Mouse (Mus musculus) CD4-positive, CD25-positive, alpha-beta regulatory T cell, adult 2 months (primary cell): Measurements from ENCODE around the gene Rnf44.

Experiments
- DNase-seq: peaks from one replicate; pipeline ENCODE4 v3.0.0-alpha.2; 2012; ENCODE audit warnings: low read depth, low spot score

The Rnf44 gene

GRCm38 (mm10) chr13:54686139-54687053 lies 7.3 kb downstream of the Rnf44 start:
- peak; percentile 26 for DNase-seq

DNA sequence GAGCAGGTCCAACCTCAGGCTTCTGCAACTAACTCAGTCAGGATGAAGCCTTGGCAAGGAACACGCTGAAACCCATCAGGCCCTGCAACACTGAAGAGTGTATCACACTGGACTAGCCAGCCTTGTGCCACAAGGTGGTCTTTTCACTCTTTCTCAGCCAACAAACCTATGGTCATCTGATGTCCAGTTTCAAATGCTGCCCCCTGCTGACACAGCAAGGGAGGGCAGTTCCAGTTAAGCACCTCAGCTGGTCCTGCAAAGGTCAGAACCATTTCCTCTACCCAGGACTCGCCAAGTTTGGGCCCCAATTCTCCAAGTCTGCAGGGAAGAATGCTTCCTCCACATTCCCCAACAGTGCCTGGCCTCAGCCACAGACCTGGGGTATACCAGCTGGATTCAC lies 8.5 kb downstream of the Rnf44 start:
- DNase-seq: no peak

DNA sequence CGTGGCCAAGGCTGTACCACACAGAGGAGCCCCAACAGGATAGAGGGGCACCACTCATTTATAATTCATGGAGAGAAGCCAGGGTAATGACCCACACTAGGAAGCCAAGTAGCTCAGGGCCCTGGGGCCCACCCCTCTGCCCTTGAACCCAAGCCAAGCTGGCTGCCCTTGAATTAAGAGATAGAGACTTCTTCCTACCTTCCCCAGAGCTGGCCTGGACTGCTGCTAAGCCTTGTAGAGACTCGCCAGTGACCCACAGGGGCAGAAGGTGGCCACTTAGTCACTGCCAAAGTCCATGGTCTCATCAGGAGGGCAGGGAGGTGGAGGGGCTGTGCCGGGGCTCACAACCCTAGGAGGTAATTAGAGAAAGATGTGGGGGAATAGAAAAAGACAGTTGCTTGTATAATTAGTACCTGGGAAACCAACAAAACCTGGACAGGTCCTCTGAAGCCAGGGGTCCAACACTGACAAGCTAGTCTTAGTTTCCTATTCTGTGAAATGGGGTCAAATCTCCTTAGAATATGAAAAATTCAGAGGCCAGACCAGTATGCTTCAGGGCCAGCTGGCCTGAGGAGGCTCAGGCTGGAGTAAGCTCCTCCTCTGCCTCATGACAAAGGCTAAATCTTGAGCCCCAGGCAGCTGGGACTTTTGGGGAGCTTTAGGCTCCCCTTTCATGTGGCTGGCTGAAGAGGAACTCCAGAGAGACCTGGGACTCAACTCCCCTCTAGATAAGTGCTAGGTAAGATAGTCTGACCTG lies 9.4 kb downstream of the Rnf44 start:
- no peak for DNase-seq

- DNase-seq: no peak
Measured at GRCm38 (mm10) chr13:54683301-54683700, 10.4 kb downstream of the Rnf44 start.

DNA sequence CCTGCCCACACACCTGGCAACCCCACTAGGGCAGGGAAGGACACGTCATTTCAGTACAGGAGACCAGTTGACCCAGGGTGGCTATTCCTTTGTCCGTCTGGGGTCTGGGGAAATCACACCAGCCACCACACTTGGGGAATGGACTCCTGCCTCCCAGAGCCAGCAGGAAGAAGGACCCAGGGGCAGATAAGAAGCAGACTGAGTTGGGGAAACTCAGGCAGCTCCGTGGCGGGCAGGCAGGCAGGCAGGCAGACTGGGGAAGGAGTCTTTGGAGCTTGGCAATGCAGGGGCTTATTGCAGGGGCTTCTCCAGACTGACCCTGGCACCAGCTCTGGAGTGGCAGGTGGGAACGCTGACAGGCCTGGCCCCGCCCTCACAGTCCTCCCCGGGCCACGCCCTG lies 12.4 kb downstream of the Rnf44 start:
- DNase-seq: no peak

DNA sequence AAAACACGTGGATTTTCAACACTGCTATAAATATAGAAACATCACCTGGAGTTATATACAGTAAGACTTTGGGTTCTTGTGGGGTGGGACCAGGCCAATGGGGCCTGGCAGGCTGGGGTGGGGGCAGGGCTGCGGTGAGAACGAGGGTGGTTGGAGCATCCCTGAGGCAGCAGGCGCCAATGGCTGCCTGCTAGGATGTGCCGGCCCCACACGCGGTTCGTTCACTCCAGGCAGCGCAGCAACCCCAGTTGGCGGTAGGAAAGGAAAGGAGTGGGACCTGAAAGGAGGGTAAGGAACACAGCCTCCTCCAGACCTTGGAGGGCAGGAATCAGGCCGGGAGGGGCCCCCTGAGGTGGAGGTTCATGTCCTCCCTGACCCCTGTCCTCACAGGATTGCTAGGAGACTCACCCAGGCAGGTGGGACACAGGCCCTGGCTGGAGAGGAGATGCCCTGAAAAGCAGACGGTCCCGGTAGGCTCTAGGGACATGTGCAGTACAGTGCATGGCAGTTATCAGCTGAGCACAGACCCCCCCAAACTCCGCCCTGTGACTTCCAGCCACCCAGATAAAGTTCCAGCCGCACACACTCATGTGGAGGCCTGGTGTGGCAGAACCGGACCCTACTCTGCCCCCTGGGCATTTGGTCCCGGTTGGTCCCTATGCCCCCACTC lies 13.4 kb downstream of the Rnf44 start:
- no peak for DNase-seq

- no peak for DNase-seq
Measured at GRCm38 (mm10) chr13:54678263-54678662, 15.4 kb downstream of the Rnf44 start.

DNA sequence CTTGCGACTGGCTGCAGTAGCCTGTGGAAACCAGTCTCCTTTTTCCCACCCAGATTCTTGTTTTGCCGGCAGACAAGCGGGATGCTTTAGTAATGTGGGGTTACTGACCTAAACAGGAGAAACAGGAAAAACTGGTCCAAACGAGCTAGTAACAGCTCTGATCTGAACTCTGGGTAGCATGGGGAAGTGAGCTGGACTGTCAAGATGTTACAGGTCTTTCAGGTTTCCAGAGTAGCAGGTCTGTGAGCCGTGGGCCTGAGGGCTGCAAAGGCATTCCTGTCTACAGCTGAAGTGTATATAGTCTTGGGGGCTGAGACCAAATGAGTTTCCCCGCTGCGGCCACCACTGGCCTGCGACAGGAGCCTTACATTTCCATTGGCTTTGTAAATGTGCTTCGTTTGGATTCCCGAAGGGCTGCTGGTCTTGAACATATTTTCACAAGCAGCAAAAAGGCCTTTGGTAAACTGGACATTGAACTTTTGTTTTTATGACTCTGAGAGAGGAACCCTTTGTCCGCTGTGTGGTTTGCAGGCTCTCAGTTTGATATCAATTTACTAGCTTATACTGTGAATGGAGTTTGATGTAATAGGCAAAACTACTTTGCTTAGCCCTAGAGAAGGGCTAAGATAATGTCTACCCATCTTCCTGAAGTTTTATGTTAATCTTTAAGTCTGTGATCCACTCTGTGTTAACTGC lies 17.7 kb downstream of the Rnf44 start:
- no peak for DNase-seq

DNA sequence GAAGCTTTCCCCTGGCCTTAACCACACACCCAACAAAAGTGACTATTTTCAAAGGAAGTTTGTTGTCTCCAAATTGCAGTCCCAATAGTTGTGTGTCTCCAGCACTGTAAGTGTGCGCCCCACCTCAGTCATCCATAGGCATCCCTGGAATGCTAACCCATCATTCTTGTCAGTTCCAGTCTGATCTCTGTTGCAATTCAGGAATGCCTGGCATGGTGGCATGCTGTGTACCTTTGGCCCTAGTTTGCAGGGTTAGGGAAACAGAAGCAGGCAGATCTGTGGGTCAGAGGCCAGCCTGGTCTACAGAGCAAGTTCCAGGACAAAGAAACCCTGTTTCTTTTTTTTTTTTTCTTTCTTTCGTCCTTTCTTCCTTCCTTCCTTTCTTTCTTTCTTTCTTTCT lies 23.2 kb downstream of the Rnf44 start:
- no peak for DNase-seq

DNA sequence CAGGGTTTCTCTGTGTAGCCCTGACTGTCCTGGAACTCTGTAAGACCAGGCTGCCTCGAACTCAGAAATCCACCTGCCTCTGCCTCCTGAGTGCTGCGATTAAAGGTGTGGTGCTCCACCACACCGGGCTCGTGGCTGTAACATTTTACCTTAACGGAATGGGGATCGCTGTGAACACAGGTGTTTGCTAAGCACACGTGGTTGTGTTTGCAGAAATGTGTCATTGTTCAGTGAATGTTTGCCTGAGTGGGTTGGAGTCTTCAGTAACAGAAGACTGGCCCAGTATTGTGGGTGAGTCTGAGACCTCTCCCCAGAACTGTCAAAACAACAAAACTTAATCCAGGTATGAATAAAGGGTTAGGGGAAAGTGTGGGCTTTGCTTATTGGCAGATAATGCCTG lies 28.6 kb downstream of the Rnf44 start:
- DNase-seq: no peak

- DNase-seq: no peak
Measured at GRCm38 (mm10) chr13:54664509-54664908, 29.2 kb downstream of the Rnf44 start.

DNA sequence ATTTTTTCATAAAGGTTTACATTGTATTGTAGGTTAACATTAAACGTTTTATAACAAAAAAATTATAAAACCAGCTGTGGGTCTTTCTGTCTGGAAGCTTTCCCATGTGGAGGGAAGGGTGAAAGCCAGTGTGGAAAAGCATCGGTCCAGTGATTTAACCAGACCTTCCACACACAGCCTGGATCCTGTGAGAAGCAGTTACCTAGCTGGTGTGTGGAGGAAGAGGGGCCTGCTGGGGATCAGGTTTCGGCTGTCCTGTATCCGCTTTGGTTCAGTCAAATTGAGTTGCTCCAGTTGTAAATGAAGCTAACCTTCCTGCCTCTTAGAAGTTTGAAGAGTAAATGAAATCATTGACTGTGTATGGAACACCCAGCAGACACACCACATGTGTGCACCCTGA lies 29.7 kb downstream of the Rnf44 start:
- DNase-seq: no peak

DNA sequence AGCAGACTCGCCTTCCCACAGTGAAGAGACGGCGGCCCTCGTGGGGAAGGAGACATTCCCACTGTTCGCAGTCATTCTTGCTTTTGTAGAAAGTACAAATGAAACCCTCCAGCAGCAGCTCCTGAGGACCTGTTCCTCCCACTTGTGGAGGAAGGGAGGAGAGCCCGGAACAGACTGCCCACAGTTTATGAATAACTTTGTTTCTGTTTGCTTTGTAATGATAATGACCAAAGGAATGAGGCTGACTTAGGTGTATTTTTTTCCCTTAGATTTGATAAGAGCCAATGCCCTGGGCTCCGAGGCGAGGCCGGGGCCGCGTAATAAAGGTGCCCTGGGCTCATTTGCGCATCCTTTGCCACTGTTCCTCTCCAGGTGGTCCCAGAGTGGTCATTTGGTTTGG lies 32.3 kb downstream of the Rnf44 start:
- DNase-seq: no peak

DNA sequence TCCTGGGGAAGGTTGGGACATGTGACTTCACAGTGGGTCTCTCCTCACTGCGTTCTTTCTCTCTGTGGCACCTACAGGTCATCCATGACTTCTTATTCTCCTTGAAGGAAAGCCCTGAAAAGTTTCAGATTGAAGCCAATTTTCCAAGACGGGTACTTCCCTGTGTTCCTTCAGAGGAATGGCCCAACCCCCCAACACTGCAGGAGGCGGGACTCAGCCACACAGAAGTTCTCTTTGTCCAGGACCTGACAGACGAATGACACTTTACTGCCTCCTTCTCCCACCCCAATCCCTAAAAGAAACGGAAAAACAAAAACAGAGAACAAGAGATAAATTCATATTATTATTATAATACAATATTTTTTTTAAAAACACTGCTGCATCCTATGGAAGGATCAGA lies 32.8 kb downstream of the Rnf44 start:
- DNase-seq: no peak

DNA sequence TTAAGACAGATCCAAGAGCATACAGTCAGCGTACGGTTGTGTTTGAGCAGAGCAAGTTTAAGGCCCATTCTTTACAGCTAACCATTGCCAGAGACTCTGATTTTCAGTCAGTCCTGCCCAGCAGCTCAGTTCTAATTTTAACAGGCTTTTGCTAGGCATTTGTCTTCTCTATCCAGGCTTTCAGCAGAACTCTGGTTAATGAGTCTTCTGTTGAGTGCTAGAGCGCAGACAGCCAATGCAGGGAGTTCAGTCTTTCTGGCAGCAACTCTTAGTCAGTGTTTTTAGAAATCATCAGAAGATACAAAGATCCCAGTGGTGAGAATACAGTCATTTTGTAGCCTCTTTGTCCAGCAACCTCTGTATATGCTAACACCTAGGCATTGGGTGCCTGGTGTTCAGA lies 43.2 kb downstream of the Rnf44 start:
- no peak for DNase-seq

DNA sequence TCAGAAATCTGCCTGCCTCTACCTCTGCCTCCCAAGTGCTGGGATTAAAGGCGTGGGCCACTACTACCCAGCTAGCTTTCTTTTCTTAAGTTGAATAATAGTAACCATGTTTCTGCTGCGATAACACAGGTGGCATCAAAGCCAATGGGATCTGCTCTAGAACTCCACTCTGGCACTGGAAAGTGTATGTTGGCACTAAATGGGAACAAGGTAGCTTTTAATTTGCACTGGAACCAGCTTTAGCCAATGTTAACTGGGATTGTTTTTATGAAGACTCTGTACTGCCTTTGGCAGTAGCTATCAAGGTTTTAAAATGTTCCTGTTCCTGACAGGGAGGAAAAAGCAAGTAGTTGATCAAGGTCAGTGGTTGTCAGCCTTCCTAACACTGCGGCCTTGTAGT lies 58.7 kb downstream of the Rnf44 start:
- DNase-seq: no peak

GRCm38 (mm10) chr13:54632731-54633277 lies 60.9 kb downstream of the Rnf44 start:
- DNase-seq: no peak
